ENCODE assay signal across 22 mouse cellular contexts in genomic region chr7:24664301-24664700, GRCm38 (mm10). TPM values are rescaled to one million over a fixed set of nuclear protein-coding genes. Genes with fewer than 3 reads are reported as not detected.
"Had no signal": no experiment of that assay in that cellular context is flagged by ENCODE, and none has a peak within 500 bp of the region (broad histone marks: within the 10 kb centered on the region; RNA-seq: fewer than 3 reads in every experiment).

No protein-coding gene starts in this region.

- H3K4me1 ChIP-seq: lung, embryonic 15.5 days; midbrain, embryonic 13.5 days; midbrain, embryonic 15.5 days; neural tube, embryonic 12.5 days; stomach, embryonic 15.5 days had no signal

- H3K27me3 ChIP-seq: lung, embryonic 15.5 days; midbrain, embryonic 13.5 days; midbrain, embryonic 15.5 days; neural tube, embryonic 12.5 days; stomach, embryonic 15.5 days had no signal

- H3K9ac ChIP-seq: liver, postnatal 0 days; lung, embryonic 15.5 days; midbrain, embryonic 13.5 days; midbrain, embryonic 15.5 days; neural tube, embryonic 12.5 days; stomach, embryonic 15.5 days had no signal

- DNase-seq: liver, postnatal 0 days; lung, adult 2 months; lung, postnatal 4 days; right cerebral cortex, postnatal 14 days; thymus, adult 2 months; thymus, postnatal 25 days; thymus, postnatal 4 days had no signal

- H3K27ac ChIP-seq: lung, embryonic 15.5 days; midbrain, embryonic 13.5 days; midbrain, embryonic 15.5 days; neural tube, embryonic 12.5 days; stomach, embryonic 15.5 days; stomach, postnatal 0 days had no signal

- ATAC-seq: liver, postnatal 0 days; lung, postnatal 0 days; midbrain, embryonic 13.5 days; midbrain, embryonic 15.5 days had no signal

- H3K36me3 ChIP-seq: lung, embryonic 15.5 days; midbrain, embryonic 13.5 days; midbrain, embryonic 15.5 days; neural tube, embryonic 12.5 days; stomach, embryonic 15.5 days had no signal

- H3K9me3 ChIP-seq: lung, embryonic 15.5 days; megakaryocyte, embryonic 14.5 days; midbrain, embryonic 13.5 days; midbrain, embryonic 15.5 days; neural tube, embryonic 12.5 days; stomach, embryonic 15.5 days had no signal

- H3K4me3 ChIP-seq: lung, embryonic 15.5 days; megakaryocyte, embryonic 14.5 days; midbrain, embryonic 13.5 days; midbrain, embryonic 15.5 days; neural tube, embryonic 12.5 days; stomach, embryonic 15.5 days had no signal

RNA-seq across cellular contexts. Expression of gene Tex101, which starts 12.2 kb away (rescaled TPM):
- total RNA-seq: midbrain, postnatal 0 days; monocyte, adult 5-6 weeks; neutrophil, adult 5-6 weeks had no signal
- polyA plus RNA-seq: liver, postnatal 0 days; lung, adult 2 months; lung, embryonic 15.5 days; lung, postnatal 0 days; midbrain, embryonic 11.5 days; midbrain, embryonic 15.5 days; midbrain, postnatal 0 days; neural tube, embryonic 12.5 days; neural tube, embryonic 14.5 days; spleen, adult 2 months; stomach, embryonic 15.5 days; urinary bladder, adult 2 months had no signal

RNA-seq across cellular contexts. Expression of gene Lypd3, which starts 28.0 kb away (rescaled TPM):
- total RNA-seq: monocyte, adult 5-6 weeks; neutrophil, adult 5-6 weeks had no signal
- polyA plus RNA-seq: liver, postnatal 0 days; lung, postnatal 0 days; midbrain, embryonic 13.5 days; spleen, adult 2 months had no signal

RNA-seq across cellular contexts. Expression of gene BC049730, which starts 44.7 kb away (rescaled TPM):
- total RNA-seq: midbrain, postnatal 0 days; monocyte, adult 5-6 weeks; neutrophil, adult 5-6 weeks had no signal
- polyA plus RNA-seq: liver, postnatal 0 days; lung, adult 2 months; lung, embryonic 15.5 days; lung, postnatal 0 days; midbrain, embryonic 11.5 days; midbrain, embryonic 13.5 days; midbrain, embryonic 15.5 days; midbrain, postnatal 0 days; neural tube, embryonic 12.5 days; neural tube, embryonic 14.5 days; spleen, adult 2 months; stomach, embryonic 15.5 days; stomach, postnatal 0 days; thymus, adult 2 months; urinary bladder, adult 2 months had no signal

RNA-seq across cellular contexts. Expression of gene Phldb3, which starts 53.7 kb away (rescaled TPM):
- polyA plus RNA-seq: midbrain, embryonic 11.5 days; midbrain, embryonic 13.5 days; midbrain, embryonic 15.5 days; midbrain, postnatal 0 days; neural tube, embryonic 12.5 days; neural tube, embryonic 14.5 days had no signal
